ENCODE assay signal across 22 mouse cellular contexts in genomic region chr5:42250376-42250775, GRCm38 (mm10).
DNase-seq lines count a peak whose midpoint lies in the region; ATAC-seq and TF ChIP-seq lines count a peak whose summit lies in the region.
"Had no signal": no experiment of that assay in that cellular context is flagged by ENCODE, and none has a peak within 500 bp of the region (broad histone marks: within the 10 kb centered on the region; RNA-seq: fewer than 3 reads in every experiment).

No protein-coding gene starts in this region.

- no peak for TF ChIP-seq POLR2A in brain, embryonic 14.5 days (IDR thresholded peaks at IDR 0.05; ENCODE audit: borderline replicate concordance, extremely low read depth, insufficient read depth, insufficient read length, poor library complexity, severe bottlenecking)

- no peaks in the 10 kb centered on the region for H3K9me3 ChIP-seq in forebrain, embryonic 15.5 days
- H3K9me3 ChIP-seq in forebrain, embryonic 10.5 days = no peaks in the 10 kb centered on the region
- H3K9me3 ChIP-seq: hindbrain, embryonic 10.5 days; hindbrain, embryonic 13.5 days; intestine, embryonic 15.5 days had no signal

- no peak for TF ChIP-seq CTCF in brain, embryonic 14.5 days (IDR thresholded peaks at IDR 0.05; ENCODE audit: borderline replicate concordance, extremely low read depth, insufficient read depth, insufficient read length)

- peak; percentile 76 for ATAC-seq in forebrain, embryonic 15.5 days (replicated peaks)
- ATAC-seq: CD4-positive, CD25-positive, alpha-beta regulatory T cell, adult 4 months; hindbrain, embryonic 16.5 days; intestine, embryonic 15.5 days had no signal

- no peak overlapping the region for H3K27ac ChIP-seq in forebrain, embryonic 15.5 days (replicated peaks)
- no peak overlapping the region for H3K27ac ChIP-seq in forebrain, embryonic 10.5 days
- H3K27ac ChIP-seq: gastrocnemius, adult 2 months; hindbrain, embryonic 10.5 days; hindbrain, embryonic 13.5 days; intestine, embryonic 15.5 days had no signal

- no peaks in the 10 kb centered on the region for H3K4me1 ChIP-seq in forebrain, embryonic 15.5 days
- H3K4me1 ChIP-seq in forebrain, embryonic 10.5 days = no peaks in the 10 kb centered on the region
- H3K4me1 ChIP-seq: hindbrain, embryonic 10.5 days; hindbrain, embryonic 13.5 days; intestine, embryonic 15.5 days had no signal

- no peaks in the 10 kb centered on the region for H3K36me3 ChIP-seq in forebrain, embryonic 15.5 days
- no peaks in the 10 kb centered on the region for H3K36me3 ChIP-seq in forebrain, embryonic 10.5 days (replicated peaks)
- H3K36me3 ChIP-seq: hindbrain, embryonic 10.5 days; hindbrain, embryonic 13.5 days; intestine, embryonic 15.5 days had no signal

- H3K9ac ChIP-seq in forebrain, embryonic 15.5 days (replicated peaks) = no peak overlapping the region
- H3K9ac ChIP-seq: hindbrain, embryonic 13.5 days; intestine, embryonic 15.5 days had no signal

- H3K27me3 ChIP-seq in forebrain, embryonic 15.5 days = no peaks in the 10 kb centered on the region
- H3K27me3 ChIP-seq in forebrain, embryonic 10.5 days (ENCODE audit: poor library complexity, severe bottlenecking) = no peaks in the 10 kb centered on the region
- H3K27me3 ChIP-seq: hindbrain, embryonic 13.5 days; intestine, embryonic 15.5 days had no signal

- H3K4me2 ChIP-seq in forebrain, embryonic 15.5 days (replicated peaks) = no peak overlapping the region
- H3K4me2 ChIP-seq: heart, embryonic 11.5 days; hindbrain, embryonic 13.5 days; intestine, embryonic 15.5 days had no signal

- H3K4me3 ChIP-seq in forebrain, embryonic 15.5 days = no peak overlapping the region
- no peak overlapping the region for H3K4me3 ChIP-seq in forebrain, embryonic 10.5 days
- H3K4me3 ChIP-seq: gastrocnemius, adult 2 months; hindbrain, embryonic 10.5 days; hindbrain, embryonic 13.5 days; intestine, embryonic 15.5 days had no signal

- WGBS in forebrain, embryonic 15.5 days = 80% methylated on average over 3 of the region's 3 CpGs
- whole genome bisulfite sequencing in forebrain, embryonic 10.5 days = 91% methylated on average over 3 of the region's 3 CpGs

- no peak for DNase-seq in forebrain, embryonic 10.5 days (ENCODE audit: extremely low spot score, low spot score)
- DNase-seq in brain, adult 2 months (ENCODE audit: low read depth, low spot score) = peak; percentile 74
- DNase-seq in brain, embryonic 14.5 days (ENCODE audit: low read depth) = peak; percentile 58
- DNase-seq in telencephalon, adult 2 months (ENCODE audit: low read depth, low spot score) = peak; percentile 77
- DNase-seq in thymus, postnatal 25 days = no peak
- DNase-seq: adrenal gland, adult 2 months; adrenal gland, postnatal 14 days; cerebellum, adult 18-20 months; cerebellum, adult 9-10 months; cerebellum, postnatal 14 days; gastrocnemius, adult 2 months; gastrocnemius, postnatal 14 days; heart, adult 11 months; heart, postnatal 36 days; kidney, adult 11 months had no signal

Comparison
In these comparisons a context has a peak if more than half of its experiments do, and no peak if none do; other contexts are left out.
1. DNase-seq: peak in brain, adult 2 months (single experiment), brain, embryonic 14.5 days (single experiment) and telencephalon, adult 2 months (single experiment); none in forebrain, embryonic 10.5 days (single experiment) and thymus, postnatal 25 days (single experiment).